Comparison of ENCODE assay signal across 9 mouse cellular contexts in the genomic region with DNA sequence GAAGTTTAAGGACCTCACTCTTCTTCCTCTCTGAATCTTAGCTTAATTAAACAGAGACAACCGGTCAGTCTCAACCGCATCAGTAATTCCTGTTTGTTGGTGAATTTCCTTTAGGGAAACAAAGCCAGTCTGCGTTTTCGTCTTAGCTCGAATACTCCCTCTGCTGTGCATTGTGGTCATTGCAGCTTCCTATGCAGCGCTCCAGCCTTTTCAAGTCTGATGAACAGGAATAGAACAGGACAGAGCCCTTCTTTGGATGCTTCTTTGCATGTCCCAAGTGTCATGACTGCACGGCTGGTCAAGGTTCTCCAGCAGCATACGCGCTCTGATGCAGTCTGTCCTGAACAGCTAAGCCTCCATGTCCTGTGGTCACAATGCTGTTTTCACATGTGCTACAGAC. TPM values are rescaled to one million over a fixed set of nuclear protein-coding genes. Genes with fewer than 3 reads are reported as not detected.
DNase-seq lines count a peak whose midpoint lies in the region; ATAC-seq and TF ChIP-seq lines count a peak whose summit lies in the region.
"Had no signal": no experiment of that assay in that cellular context is flagged by ENCODE, and none has a peak within 500 bp of the region (broad histone marks: within the 10 kb centered on the region; RNA-seq: fewer than 3 reads in every experiment).

No protein-coding gene starts in this region.

- peaks cover 60% of the 10 kb centered on the region for H3K36me3 ChIP-seq in hindbrain, embryonic 10.5 days
- H3K36me3 ChIP-seq in hindbrain, embryonic 13.5 days = peaks cover 56% of the 10 kb centered on the region
- H3K36me3 ChIP-seq in G1E (replicated peaks) = peaks cover 89% of the 10 kb centered on the region
- H3K36me3 ChIP-seq in forebrain, embryonic 16.5 days (ENCODE audit: control insufficient read depth, insufficient read depth) = peaks cover 5% of the 10 kb centered on the region

- H3K4me1 ChIP-seq in hindbrain, embryonic 10.5 days (replicated peaks) = peaks cover 32% of the 10 kb centered on the region
- H3K4me1 ChIP-seq in hindbrain, embryonic 13.5 days (replicated peaks) = peaks cover 18% of the 10 kb centered on the region
- H3K4me1 ChIP-seq in G1E (ENCODE audit: insufficient read depth, low read depth, low read length) = peaks cover 2% of the 10 kb centered on the region; the same call in 1 of the 2 replicates
- no peaks in the 10 kb centered on the region; the same call in 1 of the 2 replicates for H3K4me1 ChIP-seq in cerebellum, adult 2 months (ENCODE audit: control insufficient read depth, insufficient read depth, low read length)
- peaks cover 6% of the 10 kb centered on the region; the same call in 1 of the 2 replicates for H3K4me1 ChIP-seq in forebrain, embryonic 16.5 days (replicated peaks; ENCODE audit: control insufficient read depth, insufficient read depth, low read length)

- ATAC-seq in hindbrain, embryonic 13.5 days (ENCODE audit: low FRiP score) = no peak
- no peak for ATAC-seq in G1E (ENCODE audit: extremely low read depth, insufficient number of reproducible peaks, low FRiP score, poor library complexity, severe bottlenecking)
- ATAC-seq in forebrain, embryonic 16.5 days = peak; percentile 44; the same call in 1 of the 2 replicates

- H3K9me3 ChIP-seq in hindbrain, embryonic 10.5 days = no peaks in the 10 kb centered on the region
- H3K9me3 ChIP-seq in hindbrain, embryonic 13.5 days = no peaks in the 10 kb centered on the region
- H3K9me3 ChIP-seq in G1E (replicated peaks) = no peaks in the 10 kb centered on the region
- no peaks in the 10 kb centered on the region for H3K9me3 ChIP-seq in forebrain, embryonic 16.5 days (ENCODE audit: control insufficient read depth, low read length)
- H3K9me3 ChIP-seq: liver, embryonic 13.5 days had no signal

- no peak overlapping the region for H3K4me2 ChIP-seq in hindbrain, embryonic 13.5 days
- no peak overlapping the region for H3K4me2 ChIP-seq in forebrain, embryonic 16.5 days (ENCODE audit: low read length)
- H3K4me2 ChIP-seq: liver, embryonic 13.5 days had no signal

- DNase-seq in hindbrain, embryonic 10.5 days (ENCODE audit: low spot score) = peak; percentile 77
- DNase-seq in G1E (ENCODE audit: low spot score) = no peak
- DNase-seq in cerebellum, adult 2 months = peak; percentile 63 to 79
- peak; percentile 86 for DNase-seq in kidney, postnatal 10 days
- peak; percentile 86 for DNase-seq in lung, postnatal 14 days
- peak; percentile 64 for DNase-seq in right cerebral cortex, adult 18-20 months
- DNase-seq: liver, embryonic 13.5 days had no signal

- H3K27ac ChIP-seq in hindbrain, embryonic 10.5 days = no peak overlapping the region; the same call in 1 of the 2 replicates
- no peak overlapping the region for H3K27ac ChIP-seq in hindbrain, embryonic 13.5 days
- H3K27ac ChIP-seq in cerebellum, adult 2 months (ENCODE audit: insufficient read depth, low read length) = no peak overlapping the region
- H3K27ac ChIP-seq in forebrain, embryonic 16.5 days (ENCODE audit: low read length) = peak overlapping the region; percentile 29; the same call in 1 of the 2 replicates
- H3K27ac ChIP-seq: liver, embryonic 13.5 days had no signal

- H3K9ac ChIP-seq in hindbrain, embryonic 13.5 days = no peak overlapping the region
- no peak overlapping the region for H3K9ac ChIP-seq in forebrain, embryonic 16.5 days (replicated peaks; ENCODE audit: low read depth, low read length)
- H3K9ac ChIP-seq: liver, embryonic 13.5 days had no signal

- H3K27me3 ChIP-seq in hindbrain, embryonic 10.5 days (ENCODE audit: insufficient read depth, poor library complexity, severe bottlenecking) = peaks cover 27% of the 10 kb centered on the region
- 0 out of 2 replicates have a peak, but pooled peaks cover 9% of the 10 kb centered on the region for H3K27me3 ChIP-seq in hindbrain, embryonic 13.5 days
- no peaks in the 10 kb centered on the region for H3K27me3 ChIP-seq in G1E (ENCODE audit: insufficient read depth, low read length)
- H3K27me3 ChIP-seq in cerebellum, adult 2 months (ENCODE audit: control insufficient read depth, insufficient read depth, low read length) = no peaks in the 10 kb centered on the region
- H3K27me3 ChIP-seq in forebrain, embryonic 16.5 days (replicated peaks; ENCODE audit: control insufficient read depth, insufficient read depth, low read length) = peaks cover 7% of the 10 kb centered on the region; the same call in 1 of the 2 replicates

- TF ChIP-seq CTCF in G1E (IDR thresholded peaks at IDR 0.05; ENCODE audit: low read depth, low read length) = peak; percentile 68
- peak; percentile 75 for TF ChIP-seq CTCF in cerebellum, adult 2 months (IDR thresholded peaks at IDR 0.05; ENCODE audit: borderline replicate concordance, insufficient read depth, low read depth, low read length)

- 22% methylated on average over 9 of the region's 9 CpGs for WGBS in hindbrain, embryonic 10.5 days
- 20% methylated on average over 9 of the region's 9 CpGs for WGBS in hindbrain, embryonic 13.5 days
- 16% methylated on average over 9 of the region's 9 CpGs for WGBS in cerebellum, adult 2 months
- WGBS in forebrain, embryonic 16.5 days = 14% methylated on average over 9 of the region's 9 CpGs

- TF ChIP-seq POLR2A in cerebellum, adult 2 months (IDR thresholded peaks at IDR 0.05; ENCODE audit: borderline replicate concordance, insufficient read depth, low read length) = no peak

- H3K4me3 ChIP-seq in hindbrain, embryonic 10.5 days = no peak overlapping the region
- no peak overlapping the region for H3K4me3 ChIP-seq in hindbrain, embryonic 13.5 days
- H3K4me3 ChIP-seq in G1E (ENCODE audit: low read depth, low read length) = no peak overlapping the region
- H3K4me3 ChIP-seq in cerebellum, adult 2 months (replicated peaks; ENCODE audit: insufficient read depth, low read depth, low read length) = no peak overlapping the region
- no peak overlapping the region for H3K4me3 ChIP-seq in forebrain, embryonic 16.5 days (replicated peaks; ENCODE audit: low read length)
- H3K4me3 ChIP-seq: liver, embryonic 13.5 days had no signal

RNA-seq across cellular contexts. Expression of a gene that starts 11.6 kb away (rescaled TPM):
- 369 and 408 TPM in 2 replicates for polyA plus RNA-seq in hindbrain, embryonic 10.5 days (2016; fragmentation: Nextera tagmentation; extraction: Ambion mirVana)
- 289 and 295 TPM in 2 replicates for polyA plus RNA-seq in hindbrain, embryonic 13.5 days (2015; fragmentation: Nextera tagmentation; extraction: Ambion mirVana)
- total RNA-seq in G1E (2014; fragmentation: Nextera tagmentation) (343 and 409 TPM in 2 replicates), G1E (2017) (55.4 and 69.9 TPM in 2 replicates)
- 258 and 272 TPM in 2 replicates for polyA plus RNA-seq in G1E (2012)
- 148 and 167 TPM in 2 replicates for polyA plus RNA-seq in cerebellum, adult 2 months (2012; rRNA removed)
- 228 and 241 TPM in 2 replicates for polyA plus RNA-seq in forebrain, embryonic 16.5 days (2015; fragmentation: Nextera tagmentation; extraction: Ambion mirVana)

RNA-seq across cellular contexts. Expression of a gene that starts 12.2 kb away (rescaled TPM):
- 9.5 and 12.7 TPM in 2 replicates for polyA plus RNA-seq in hindbrain, embryonic 10.5 days (2016; fragmentation: Nextera tagmentation; extraction: Ambion mirVana)
- polyA plus RNA-seq in hindbrain, embryonic 13.5 days (2015; fragmentation: Nextera tagmentation; extraction: Ambion mirVana) = 28.6 and 32.9 TPM in 2 replicates
- total RNA-seq in G1E (2014; fragmentation: Nextera tagmentation) (1.5 and 2.1 TPM in 2 replicates), G1E (2017) (1.6 and 2.1 TPM in 2 replicates)
- 2.0 and 3.0 TPM in 2 replicates for polyA plus RNA-seq in G1E (2012)
- polyA plus RNA-seq in cerebellum, adult 2 months (2012; rRNA removed) = 46.5 and 51.3 TPM in 2 replicates
- 21.3 and 27.1 TPM in 2 replicates for polyA plus RNA-seq in forebrain, embryonic 16.5 days (2015; fragmentation: Nextera tagmentation; extraction: Ambion mirVana)

RNA-seq across cellular contexts. Expression of a gene that starts 17.7 kb away (rescaled TPM):
- 0.27 and 0.86 TPM in 2 replicates for polyA plus RNA-seq in hindbrain, embryonic 10.5 days (2016; fragmentation: Nextera tagmentation; extraction: Ambion mirVana)
- 0.52 and 0.71 TPM in 2 replicates for polyA plus RNA-seq in hindbrain, embryonic 13.5 days (2015; fragmentation: Nextera tagmentation; extraction: Ambion mirVana)
- total RNA-seq in G1E (2014; fragmentation: Nextera tagmentation) (not detected in 2 replicates), G1E (2017) (0.12 and 0.71 TPM in 2 replicates)
- 0.21 and 0.44 TPM in 2 replicates for polyA plus RNA-seq in G1E (2012)
- polyA plus RNA-seq in cerebellum, adult 2 months (2012; rRNA removed) = 6.6 and 7.0 TPM in 2 replicates
- polyA plus RNA-seq in forebrain, embryonic 16.5 days (2015; fragmentation: Nextera tagmentation; extraction: Ambion mirVana) = 0.48 and 0.60 TPM in 2 replicates

RNA-seq across cellular contexts. Expression of a gene that starts 18.0 kb away (rescaled TPM):
- polyA plus RNA-seq in hindbrain, embryonic 10.5 days (2016; fragmentation: Nextera tagmentation; extraction: Ambion mirVana) = 0.34 and 0.66 TPM in 2 replicates
- 0.43 and 0.52 TPM in 2 replicates for polyA plus RNA-seq in hindbrain, embryonic 13.5 days (2015; fragmentation: Nextera tagmentation; extraction: Ambion mirVana)
- not detected in 2 replicates for total RNA-seq in G1E (2014; fragmentation: Nextera tagmentation)
- 1.2 TPM in 1 of 2 replicates, not detected in the other for total RNA-seq in G1E (2017)
- polyA plus RNA-seq in G1E (2012) = 3.4 and 3.5 TPM in 2 replicates
- 1.5 and 2.4 TPM in 2 replicates for polyA plus RNA-seq in cerebellum, adult 2 months (2012; rRNA removed)
- 0.54 and 1.0 TPM in 2 replicates for polyA plus RNA-seq in forebrain, embryonic 16.5 days (2015; fragmentation: Nextera tagmentation; extraction: Ambion mirVana)
- polyA plus RNA-seq: liver, embryonic 13.5 days had no signal

RNA-seq across cellular contexts. Expression of a gene that starts 46.1 kb away (rescaled TPM):
- polyA plus RNA-seq in hindbrain, embryonic 10.5 days (2016; fragmentation: Nextera tagmentation; extraction: Ambion mirVana) = 6.7 and 8.4 TPM in 2 replicates
- 8.6 and 9.1 TPM in 2 replicates for polyA plus RNA-seq in hindbrain, embryonic 13.5 days (2015; fragmentation: Nextera tagmentation; extraction: Ambion mirVana)
- total RNA-seq in G1E (2014; fragmentation: Nextera tagmentation) (16.0 and 41.7 TPM in 2 replicates), G1E (2017) (5.3 and 6.0 TPM in 2 replicates)
- 15.6 and 16.4 TPM in 2 replicates for polyA plus RNA-seq in G1E (2012)
- 11.1 and 11.2 TPM in 2 replicates for polyA plus RNA-seq in cerebellum, adult 2 months (2012; rRNA removed)
- polyA plus RNA-seq in forebrain, embryonic 16.5 days (2015; fragmentation: Nextera tagmentation; extraction: Ambion mirVana) = 8.6 and 9.1 TPM in 2 replicates
